ENCODE assay signal across 8 mouse cellular contexts in genomic region chr5:93044584-93045370, GRCm38 (mm10). TPM values are rescaled to one million over a fixed set of nuclear protein-coding genes. Genes with fewer than 3 reads are reported as not detected.
DNase-seq lines count a peak whose midpoint lies in the region; ATAC-seq lines count a peak whose summit lies in the region.

Gene Sowahb, minus strand, starts transcription at chr5:93045022.

- intact Hi-C loops in left cerebral cortex, postnatal 25 days (cut with DNase I): loop anchor here (1.0 kb wide), 1 partner anchor 43 kb away; no protein-coding TSS in a partner anchor

- DNase-seq in thymus, postnatal 14 days: peak; percentile 15
- no peak for DNase-seq in thymus, postnatal 25 days
- peak; percentile 56 for DNase-seq in embryo, embryonic 11 days
- DNase-seq in hindbrain, embryonic 11.5 days (ENCODE audit: low spot score): peak; percentile 55
- DNase-seq in left cerebral cortex, postnatal 25 days (ENCODE audit: low spot score in 2 of 2): peak in 1 of 2 experiments; percentile 72
- peak; percentile 21 for DNase-seq in right cerebral cortex, postnatal 4 days
- no peak for DNase-seq in layer of hippocampus, postnatal 10 days (ENCODE audit: low spot score in 2 of 2)

- peaks cover 8% of the 10 kb centered on the region; the same call in 1 of the 2 replicates for H3K4me1 ChIP-seq in hindbrain, embryonic 11.5 days (replicated peaks; ENCODE audit: control insufficient read depth, insufficient read depth, low read length)

- H3K4me3 ChIP-seq in hindbrain, embryonic 11.5 days (ENCODE audit: low read depth, low read length): peak within 1 kb of the TSS; percentile 45

- WGBS in hindbrain, embryonic 11.5 days: under 1% methylated on average over 58 of the region's 68 CpGs

- no peaks in the 10 kb centered on the region for H3K9me3 ChIP-seq in hindbrain, embryonic 11.5 days (ENCODE audit: control insufficient read depth, low read length)

- H3K27me3 ChIP-seq in hindbrain, embryonic 11.5 days (ENCODE audit: control insufficient read depth, insufficient read depth, low read length): peaks cover 56% of the 10 kb centered on the region

- no peak within 1 kb of the TSS for H3K27ac ChIP-seq in hindbrain, embryonic 11.5 days (ENCODE audit: low read depth, low read length)

- 0 out of 2 replicates have a peak within 1 kb of the TSS, but pooled peaks have one; percentile 37 for H3K9ac ChIP-seq in hindbrain, embryonic 11.5 days (ENCODE audit: low read depth, low read length)

- peak; percentile 71 for ATAC-seq in hindbrain, embryonic 11.5 days (ENCODE audit: low FRiP score)
- peak; percentile 74 for ATAC-seq in megakaryocyte, adult 5-6 weeks (ENCODE audit: poor library complexity, severe bottlenecking)

- H3K36me3 ChIP-seq in hindbrain, embryonic 11.5 days (ENCODE audit: control insufficient read depth, insufficient read depth, low read length): no peaks in the 10 kb centered on the region

- peak within 1 kb of the TSS; percentile 93 for H3K4me2 ChIP-seq in hindbrain, embryonic 11.5 days (replicated peaks; ENCODE audit: low read depth, low read length)

RNA-seq across cellular contexts. Expression of gene Sowahb, which starts in this region (rescaled TPM):
- 0.25 and 0.32 TPM in 2 replicates for polyA plus RNA-seq in hindbrain, embryonic 11.5 days (2014; fragmentation: Nextera tagmentation; extraction: Ambion mirVana)
- total RNA-seq in left cerebral cortex, postnatal 25 days (2021): 10 to 100 TPM; 13.1 to 18.7 TPM
- total RNA-seq in megakaryocyte, adult 5-6 weeks (2015): not detected in 2 replicates
- not detected in 2 replicates for total RNA-seq in megakaryocyte, adult 5-6 weeks (2017)
- 1 to 10 TPM in 1 of 2 experiments, under 1 TPM in 1; 0.87 to 1.0 TPM for total RNA-seq in layer of hippocampus, postnatal 10 days (2021)

Comparison
In these comparisons a context has a peak if more than half of its experiments do, and no peak if none do; other contexts are left out.
1. RNA of gene Sowahb (total RNA-seq): 13.1 to 18.7 TPM in left cerebral cortex, postnatal 25 days; 0.87 to 1.0 TPM in layer of hippocampus, postnatal 10 days and not detected in megakaryocyte, adult 5-6 weeks; every median in the first group is over 4 times any median in the second.
2. DNase-seq: peak in thymus, postnatal 14 days (single experiment), embryo, embryonic 11 days (single experiment) and right cerebral cortex, postnatal 4 days (single experiment); none in thymus, postnatal 25 days (single experiment) and layer of hippocampus, postnatal 10 days (0 of 2).
3. Peak in DNase-seq, ATAC-seq, H3K4me3 ChIP-seq, H3K9ac ChIP-seq and H3K4me2 ChIP-seq in hindbrain, embryonic 11.5 days; RNA of the gene not detected or under 1 TPM.
4. Peak in ATAC-seq in megakaryocyte, adult 5-6 weeks; RNA of the gene not detected or under 1 TPM.